ENCODE assay signal across 9 mouse cellular contexts in genomic region chr12:13211746-13212482, GRCm38 (mm10). TPM values are rescaled to one million over a fixed set of nuclear protein-coding genes. Genes with fewer than 3 reads are reported as not detected.
DNase-seq lines count a peak whose midpoint lies in the region; ATAC-seq and TF ChIP-seq lines count a peak whose summit lies in the region.
"Had no signal": no experiment of that assay in that cellular context is flagged by ENCODE, and none has a peak within 500 bp of the region (broad histone marks: within the 10 kb centered on the region; RNA-seq: fewer than 3 reads in every experiment).

No protein-coding gene starts in this region.

- H3K79me2 ChIP-seq in heart, adult 2 months (replicated peaks; ENCODE audit: control insufficient read depth, insufficient read depth, low read length) = no peaks in the 10 kb centered on the region

- H3K4me1 ChIP-seq in forebrain, embryonic 10.5 days = peaks cover 54% of the 10 kb centered on the region
- H3K4me1 ChIP-seq in forebrain, embryonic 14.5 days (ENCODE audit: control insufficient read depth, insufficient read depth, low read length) = peaks cover 9% of the 10 kb centered on the region
- peaks cover 6% of the 10 kb centered on the region for H3K4me1 ChIP-seq in heart, adult 2 months (ENCODE audit: control insufficient read depth, insufficient read depth, low read length)
- H3K4me1 ChIP-seq in lung, embryonic 14.5 days (ENCODE audit: insufficient read depth) = no peaks in the 10 kb centered on the region

- TF ChIP-seq CTCF in heart, adult 2 months (IDR thresholded peaks at IDR 0.05) = no peak
- no peak for TF ChIP-seq CTCF in lung, embryonic 14.5 days (IDR thresholded peaks at IDR 0.05; ENCODE audit: low read depth)

- DNase-seq in forebrain, embryonic 10.5 days (ENCODE audit: extremely low spot score, low spot score) = no peak
- DNase-seq in forebrain, embryonic 14.5 days (ENCODE audit: low spot score) = no peak
- peak; percentile 70 for DNase-seq in adrenal gland, postnatal 14 days
- DNase-seq in heart, adult 2 months = peak; percentile 68 to 75
- DNase-seq in kidney, postnatal 10 days = peak; percentile 85
- DNase-seq in lung, embryonic 14.5 days = peak; percentile 90
- no peak for DNase-seq in T-cell, adult 2 months (ENCODE audit: low spot score)
- DNase-seq in thymus, postnatal 14 days = no peak

- TF ChIP-seq POLR2A in heart, adult 2 months (IDR thresholded peaks at IDR 0.05; ENCODE audit: insufficient read depth, low read depth, low read length) = no peak

- TF ChIP-seq EP300 in heart, adult 2 months (IDR thresholded peaks at IDR 0.05; ENCODE audit: insufficient read depth, low read depth, low read length) = no peak

- peaks cover 4% of the 10 kb centered on the region; the same call in 1 of the 2 replicates for H3K9me3 ChIP-seq in forebrain, embryonic 10.5 days
- no peaks in the 10 kb centered on the region for H3K9me3 ChIP-seq in forebrain, embryonic 14.5 days (replicated peaks; ENCODE audit: control insufficient read depth, low read length)
- H3K9me3 ChIP-seq in lung, embryonic 14.5 days (ENCODE audit: low read depth, low read length) = 0 out of 2 replicates have a peak, but pooled peaks cover 3% of the 10 kb centered on the region

- no peak overlapping the region for H3K9ac ChIP-seq in forebrain, embryonic 14.5 days (ENCODE audit: low read length)
- H3K9ac ChIP-seq in heart, adult 2 months (ENCODE audit: low read depth, low read length) = 0 out of 2 replicates have a peak overlapping the region, but pooled peaks have one; percentile 33
- H3K9ac ChIP-seq in lung, embryonic 14.5 days = no peak overlapping the region

- H3K27ac ChIP-seq in forebrain, embryonic 10.5 days = peak overlapping the region; percentile 42; the same call in 1 of the 2 replicates
- H3K27ac ChIP-seq in forebrain, embryonic 14.5 days (ENCODE audit: low read depth, low read length) = no peak overlapping the region
- H3K27ac ChIP-seq in heart, adult 2 months = peak overlapping the region; percentile 54
- H3K27ac ChIP-seq in lung, embryonic 14.5 days (ENCODE audit: low read depth) = peak overlapping the region; percentile 6; the same call in 1 of the 2 replicates
- H3K27ac ChIP-seq: macrophage had no signal

- H3K27me3 ChIP-seq in forebrain, embryonic 10.5 days (ENCODE audit: poor library complexity, severe bottlenecking) = no peaks in the 10 kb centered on the region; the same call in 1 of the 2 replicates
- H3K27me3 ChIP-seq in forebrain, embryonic 14.5 days (replicated peaks; ENCODE audit: control insufficient read depth, insufficient read depth, low read length) = no peaks in the 10 kb centered on the region
- H3K27me3 ChIP-seq in heart, adult 2 months (ENCODE audit: control insufficient read depth, insufficient read depth, low read length) = no peaks in the 10 kb centered on the region
- no peaks in the 10 kb centered on the region for H3K27me3 ChIP-seq in lung, embryonic 14.5 days (ENCODE audit: insufficient read depth, low read length)

- H3K4me2 ChIP-seq in forebrain, embryonic 14.5 days (ENCODE audit: low read length) = no peak overlapping the region
- no peak overlapping the region for H3K4me2 ChIP-seq in lung, embryonic 14.5 days

- WGBS in forebrain, embryonic 10.5 days = 80% methylated on average over 11 of the region's 11 CpGs
- WGBS in forebrain, embryonic 14.5 days = 75% methylated on average over 11 of the region's 11 CpGs
- WGBS in heart, adult 2 months = 44% methylated on average over 11 of the region's 11 CpGs
- 50% methylated on average over 11 of the region's 11 CpGs for WGBS in lung, embryonic 14.5 days

- no peak overlapping the region for H3K4me3 ChIP-seq in forebrain, embryonic 10.5 days
- no peak overlapping the region for H3K4me3 ChIP-seq in forebrain, embryonic 14.5 days (ENCODE audit: low read depth, low read length)
- H3K4me3 ChIP-seq in heart, adult 2 months = no peak overlapping the region
- H3K4me3 ChIP-seq in lung, embryonic 14.5 days (ENCODE audit: low read depth, low read length) = no peak overlapping the region

- no peak for ATAC-seq in forebrain, embryonic 14.5 days
- peak; percentile 16; the same call in 1 of the 2 replicates for ATAC-seq in lung, embryonic 14.5 days (ENCODE audit: insufficient read depth)

- intact Hi-C loops in heart, adult 2 months (cut with DNase I) = loop anchor here (2.0 to 5.0 kb wide), 5 partner anchors 31 to 1035 kb away; no protein-coding TSS in a partner anchor

- peaks cover 2% of the 10 kb centered on the region; the same call in 1 of the 2 replicates for H3K36me3 ChIP-seq in forebrain, embryonic 10.5 days (replicated peaks)
- peaks cover 2% of the 10 kb centered on the region; the same call in 1 of the 2 replicates for H3K36me3 ChIP-seq in forebrain, embryonic 14.5 days (ENCODE audit: control insufficient read depth, insufficient read depth, low read length)
- peaks cover 7% of the 10 kb centered on the region for H3K36me3 ChIP-seq in heart, adult 2 months (ENCODE audit: control insufficient read depth, insufficient read depth, low read length)
- H3K36me3 ChIP-seq in lung, embryonic 14.5 days (ENCODE audit: insufficient read depth) = 0 out of 2 replicates have a peak, but pooled peaks cover 2% of the 10 kb centered on the region

RNA-seq across cellular contexts. Expression of gene Ddx1, which starts 37.1 kb away (rescaled TPM):
- 211 and 212 TPM in 2 replicates for polyA plus RNA-seq in forebrain, embryonic 10.5 days (2016; fragmentation: Nextera tagmentation; extraction: Ambion mirVana)
- 176 and 181 TPM in 2 replicates for polyA plus RNA-seq in forebrain, embryonic 14.5 days (2014; fragmentation: Nextera tagmentation; extraction: Ambion mirVana)
- 86.7 and 102 TPM in 2 replicates for total RNA-seq in adrenal gland, postnatal 14 days (2021)
- total RNA-seq in heart, adult 2 months (2021) = 10 to 100 TPM; 80.5 to 89.7 TPM
- 9.1 and 18.3 TPM in 2 replicates for polyA plus RNA-seq in heart, adult 2 months (2012; rRNA removed)
- 163 and 174 TPM in 2 replicates for polyA plus RNA-seq in lung, embryonic 14.5 days (2014; fragmentation: Nextera tagmentation; extraction: Ambion mirVana)

RNA-seq across cellular contexts. Expression of gene Nbas, which starts 57.0 kb away (rescaled TPM):
- 13.4 and 14.8 TPM in 2 replicates for polyA plus RNA-seq in forebrain, embryonic 10.5 days (2016; fragmentation: Nextera tagmentation; extraction: Ambion mirVana)
- 11.8 and 13.7 TPM in 2 replicates for polyA plus RNA-seq in forebrain, embryonic 14.5 days (2014; fragmentation: Nextera tagmentation; extraction: Ambion mirVana)
- 24.9 and 25.0 TPM in 2 replicates for total RNA-seq in adrenal gland, postnatal 14 days (2021)
- 10 to 100 TPM; 28.9 to 33.6 TPM for total RNA-seq in heart, adult 2 months (2021)
- polyA plus RNA-seq in heart, adult 2 months (2012; rRNA removed) = 12.8 and 18.8 TPM in 2 replicates
- polyA plus RNA-seq in lung, embryonic 14.5 days (2014; fragmentation: Nextera tagmentation; extraction: Ambion mirVana) = 16.6 and 19.1 TPM in 2 replicates

Comparison
In these comparisons a context has a peak if more than half of its experiments do, and no peak if none do; other contexts are left out.
1. DNase-seq: peak in adrenal gland, postnatal 14 days (single experiment), heart, adult 2 months (2 of 2), kidney, postnatal 10 days (single experiment) and lung, embryonic 14.5 days (single experiment); none in forebrain, embryonic 10.5 days (single experiment), forebrain, embryonic 14.5 days (single experiment), T-cell, adult 2 months (single experiment) and thymus, postnatal 14 days (single experiment).